Mouse (Mus musculus): ENCODE data around the gene Phb2. TPM values are rescaled to one million over a fixed set of nuclear protein-coding genes. Genes with fewer than 3 reads are reported as not detected.

Gene Phb2
- total and polyA plus RNA-seq, 2 experiments = 140 to 209 TPM

DNA sequence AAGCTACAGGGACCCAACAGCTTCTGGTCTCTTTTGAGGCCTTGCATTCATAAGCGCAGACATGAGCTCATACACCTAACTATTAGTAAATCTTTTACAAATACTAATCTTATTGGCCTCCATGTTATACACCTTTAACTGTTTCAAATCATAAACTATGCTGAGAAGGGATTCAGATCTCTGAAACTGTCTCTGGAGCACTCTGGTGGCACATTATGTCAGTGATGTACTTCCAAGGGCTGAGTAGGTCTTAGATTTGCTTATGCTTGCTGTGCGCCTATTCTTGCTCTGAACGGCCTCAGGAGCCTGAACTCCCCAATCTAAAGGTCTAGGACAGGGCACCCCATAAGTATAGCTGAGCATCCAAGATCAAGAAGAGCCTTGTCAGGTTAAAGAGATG lies 29.7 kb downstream of the Phb2 start:
- DNase-seq (ENCODE audit: extremely low read depth, low read depth, low spot score) = no peak
- peaks cover 21% of the 10 kb centered on the region for H3K4me1 ChIP-seq (ENCODE audit: control insufficient read depth, insufficient read depth, low read length)
- WGBS = 76% methylated on average over 3 of the region's 3 CpGs
- H3K27ac ChIP-seq (replicated peaks; ENCODE audit: insufficient read depth, low read depth, low read length) = peak overlapping the region; percentile 86
- H3K4me3 ChIP-seq (ENCODE audit: insufficient read depth, low read depth, low read length) = no peak overlapping the region; the same call in 1 of the 2 replicates
- no peaks in the 10 kb centered on the region for H3K36me3 ChIP-seq (ENCODE audit: control insufficient read depth, insufficient read depth, low read length)
- peak overlapping the region; percentile 78 for H3K9ac ChIP-seq (ENCODE audit: low read depth, low read length)
- no peaks in the 10 kb centered on the region for H3K27me3 ChIP-seq (ENCODE audit: control insufficient read depth, insufficient read depth, low read length)
- TF ChIP-seq CTCF (IDR thresholded peaks at IDR 0.05; ENCODE audit: low read depth, low read length) (no peak), POLR2A (IDR thresholded peaks at IDR 0.05; ENCODE audit: extremely low read depth, insufficient read depth, low read length) (no peak)
- no peaks in the 10 kb centered on the region for H3K79me2 ChIP-seq (ENCODE audit: control insufficient read depth, insufficient read depth, low read length)

DNA sequence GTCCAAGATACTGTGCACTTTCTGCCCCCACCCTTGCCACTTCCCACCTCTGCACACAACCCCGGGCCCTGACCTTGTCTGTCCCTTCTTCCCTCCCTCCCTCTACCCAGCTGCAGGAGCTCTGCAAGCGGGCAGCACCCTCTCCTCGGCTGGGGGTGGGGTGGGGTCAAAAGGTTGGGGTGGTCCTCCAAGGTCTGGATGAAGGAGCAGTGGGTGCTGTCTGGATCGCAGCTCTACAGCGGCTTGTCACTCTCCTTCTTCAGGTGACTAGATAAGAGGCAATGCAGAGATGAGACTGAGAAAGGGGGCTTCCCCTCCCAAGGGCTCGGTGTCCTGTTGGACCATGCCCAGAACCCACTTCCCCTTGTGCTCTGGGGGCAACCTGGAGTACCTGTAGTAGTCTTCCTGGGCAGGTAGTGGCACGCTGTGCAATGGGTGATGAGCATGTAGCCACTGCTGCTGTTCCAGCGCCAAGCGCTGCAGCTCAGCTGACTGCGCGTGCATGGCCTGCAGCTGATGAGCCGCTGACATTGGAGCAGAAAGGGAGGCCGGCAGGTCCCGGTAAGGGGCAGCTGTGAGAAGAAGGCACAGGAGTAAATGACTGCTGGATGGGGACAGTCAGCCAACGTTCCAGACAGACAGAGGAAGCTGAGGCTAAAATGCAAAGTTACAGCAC lies 30.8 kb downstream of the Phb2 start:
- no peaks in the 10 kb centered on the region for H3K79me2 ChIP-seq (ENCODE audit: control insufficient read depth, insufficient read depth, low read length)
- H3K27ac ChIP-seq (replicated peaks; ENCODE audit: insufficient read depth, low read depth, low read length) = no peak overlapping the region
- H3K4me3 ChIP-seq (ENCODE audit: insufficient read depth, low read depth, low read length) = no peak overlapping the region
- no peaks in the 10 kb centered on the region for H3K27me3 ChIP-seq (ENCODE audit: control insufficient read depth, insufficient read depth, low read length)
- no peak overlapping the region for H3K9ac ChIP-seq (ENCODE audit: low read depth, low read length)
- WGBS = 94% methylated on average over 15 of the region's 15 CpGs
- DNase-seq (ENCODE audit: extremely low read depth, low read depth, low spot score) = no peak
- TF ChIP-seq POLR2A (IDR thresholded peaks at IDR 0.05; ENCODE audit: extremely low read depth, insufficient read depth, low read length) (no peak), CTCF (IDR thresholded peaks at IDR 0.05; ENCODE audit: low read depth, low read length) (no peak)
- H3K36me3 ChIP-seq (ENCODE audit: control insufficient read depth, insufficient read depth, low read length) = no peaks in the 10 kb centered on the region; the same call in 1 of the 2 replicates
- H3K4me1 ChIP-seq (ENCODE audit: control insufficient read depth, insufficient read depth, low read length) = peaks cover 20% of the 10 kb centered on the region

DNA sequence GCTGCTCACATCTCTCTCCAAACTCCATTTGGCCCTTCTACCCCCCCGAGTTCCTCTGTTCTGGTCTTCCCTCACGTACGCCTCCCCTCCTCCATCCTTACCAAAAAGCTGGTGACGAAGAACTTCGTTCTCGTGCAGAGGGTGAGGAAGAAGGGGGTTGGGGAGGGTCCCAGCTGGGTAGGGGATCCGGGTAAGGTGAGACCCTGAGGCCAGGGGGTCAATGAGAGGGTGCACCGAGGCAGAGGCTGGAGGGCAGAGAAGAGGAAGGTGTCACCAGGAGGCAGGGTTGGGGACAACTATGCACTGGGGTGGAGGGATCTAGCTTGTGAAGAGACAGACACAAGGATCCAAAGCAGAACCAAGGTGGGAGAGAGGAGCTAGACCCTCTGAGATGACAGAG lies 31.5 kb downstream of the Phb2 start:
- Histone ChIP-seq H3K27me3 (ENCODE audit: control insufficient read depth, insufficient read depth, low read length) (no peaks in the 10 kb centered on the region), H3K79me2 (ENCODE audit: control insufficient read depth, insufficient read depth, low read length) (no peaks in the 10 kb centered on the region), H3K27ac (replicated peaks; ENCODE audit: insufficient read depth, low read depth, low read length) (no peak overlapping the region), H3K4me1 (ENCODE audit: control insufficient read depth, insufficient read depth, low read length) (peaks cover 19% of the 10 kb centered on the region), H3K4me3 (ENCODE audit: insufficient read depth, low read depth, low read length) (no peak overlapping the region), H3K36me3 (ENCODE audit: control insufficient read depth, insufficient read depth, low read length) (no peaks in the 10 kb centered on the region; the same call in 1 of the 2 replicates), H3K9ac (ENCODE audit: low read depth, low read length) (no peak overlapping the region)
- WGBS = 92% methylated on average over 8 of the region's 8 CpGs
- TF ChIP-seq CTCF (IDR thresholded peaks at IDR 0.05; ENCODE audit: low read depth, low read length) (no peak), POLR2A (IDR thresholded peaks at IDR 0.05; ENCODE audit: extremely low read depth, insufficient read depth, low read length) (no peak)
- no peak for DNase-seq (ENCODE audit: extremely low read depth, low read depth, low spot score)

DNA sequence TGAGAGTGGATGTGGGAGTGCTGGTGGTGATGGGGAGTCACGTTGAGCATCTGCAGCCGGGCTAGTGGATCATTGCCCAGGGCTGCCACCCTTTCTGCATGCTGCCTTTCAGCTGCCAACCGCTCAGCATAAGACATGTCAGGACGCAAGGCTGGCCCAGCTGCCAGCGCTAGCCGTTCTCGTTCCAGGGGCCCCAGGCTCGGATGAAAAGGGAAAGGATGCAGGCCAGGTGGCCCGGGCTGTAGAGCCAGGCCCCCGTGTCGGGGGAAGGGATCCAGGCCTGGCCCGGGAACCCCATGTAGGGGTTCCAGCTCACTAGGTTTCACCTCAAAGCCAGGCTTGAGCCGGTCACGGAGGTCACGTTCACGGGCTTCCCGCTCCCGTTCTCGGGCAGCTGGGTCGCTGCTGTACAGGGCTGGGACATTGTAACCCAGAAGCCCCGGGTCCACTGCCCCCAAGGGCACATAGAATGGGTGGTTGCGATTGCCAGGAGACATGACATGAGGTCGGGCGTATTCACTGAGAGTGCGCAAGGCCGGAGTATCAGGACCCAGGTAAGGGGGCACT lies 32.7 kb downstream of the Phb2 start:
- no peak for DNase-seq (ENCODE audit: extremely low read depth, low read depth, low spot score)
- H3K9ac ChIP-seq (ENCODE audit: low read depth, low read length) = peak overlapping the region; percentile 49

DNA sequence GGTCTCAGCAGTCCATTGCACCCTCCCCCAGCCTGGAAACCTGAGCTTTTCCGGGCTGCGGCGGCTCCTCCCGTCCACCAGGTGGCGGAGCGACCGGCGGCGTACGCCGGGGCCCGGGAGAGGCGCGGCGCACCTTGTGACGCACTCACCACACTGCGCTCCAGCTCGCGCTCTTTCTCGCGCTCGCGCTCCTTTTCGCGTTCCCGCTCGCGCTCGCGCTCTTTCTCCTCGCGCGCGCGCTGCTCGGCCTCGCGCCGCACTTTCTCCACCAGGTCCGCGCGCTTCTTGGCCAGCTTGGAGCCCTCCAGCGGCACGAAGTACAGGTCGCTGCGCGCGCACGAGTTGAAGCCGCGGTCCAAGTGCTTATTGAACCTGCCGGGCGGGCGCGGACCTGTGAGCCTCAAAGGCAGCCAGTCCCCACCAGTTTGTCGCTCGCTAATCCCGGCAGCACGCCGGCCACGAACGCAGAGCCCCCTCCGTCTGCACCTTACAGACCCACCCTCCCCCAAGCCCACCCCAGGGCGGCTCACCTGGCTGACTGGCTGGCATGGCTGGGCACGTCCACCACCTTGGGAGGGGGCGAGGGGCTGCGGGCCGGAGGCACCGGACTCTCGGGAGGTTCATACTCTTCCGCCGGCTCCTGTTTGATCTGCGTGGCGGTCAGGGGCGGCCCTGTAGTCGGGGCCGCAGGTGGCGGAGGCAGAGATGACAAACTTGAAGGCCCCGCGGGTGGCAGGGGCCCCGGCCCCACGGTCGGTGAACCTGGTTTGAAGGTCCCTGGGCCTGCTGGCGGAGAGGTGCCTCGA lies 33.6 kb downstream of the Phb2 start:
- 1% methylated on average over 83 of the region's 85 CpGs for WGBS
- DNase-seq (ENCODE audit: extremely low read depth, low read depth, low spot score) = peak; percentile 90
- Histone ChIP-seq H3K4me3 (ENCODE audit: insufficient read depth, low read depth, low read length) (peak overlapping the region; percentile 65), H3K36me3 (ENCODE audit: control insufficient read depth, insufficient read depth, low read length) (no peaks in the 10 kb centered on the region; the same call in 1 of the 2 replicates), H3K79me2 (ENCODE audit: control insufficient read depth, insufficient read depth, low read length) (no peaks in the 10 kb centered on the region), H3K9ac (ENCODE audit: low read depth, low read length) (peak overlapping the region; percentile 85), H3K27me3 (ENCODE audit: control insufficient read depth, insufficient read depth, low read length) (no peaks in the 10 kb centered on the region), H3K27ac (replicated peaks; ENCODE audit: insufficient read depth, low read depth, low read length) (peak overlapping the region; percentile 50), H3K4me1 (ENCODE audit: control insufficient read depth, insufficient read depth, low read length) (peaks cover 6% of the 10 kb centered on the region)
- TF ChIP-seq CTCF (IDR thresholded peaks at IDR 0.05; ENCODE audit: low read depth, low read length) (peak; percentile 81), POLR2A (IDR thresholded peaks at IDR 0.05; ENCODE audit: extremely low read depth, insufficient read depth, low read length) (0 out of 2 replicates have a peak, but pooled peaks have one; percentile 31)

More for the DNA sequence above, 32.7 kb downstream of the Phb2 start:
- no peaks in the 10 kb centered on the region; the same call in 1 of the 2 replicates for H3K36me3 ChIP-seq (ENCODE audit: control insufficient read depth, insufficient read depth, low read length)
- H3K4me3 ChIP-seq (ENCODE audit: insufficient read depth, low read depth, low read length) = peak overlapping the region; percentile 34; the same call in 1 of the 2 replicates
- no peak for TF ChIP-seq CTCF (IDR thresholded peaks at IDR 0.05; ENCODE audit: low read depth, low read length)
- no peak for TF ChIP-seq POLR2A (IDR thresholded peaks at IDR 0.05; ENCODE audit: extremely low read depth, insufficient read depth, low read length)
- 71% methylated on average over 26 of the region's 26 CpGs for WGBS
- H3K27ac ChIP-seq (replicated peaks; ENCODE audit: insufficient read depth, low read depth, low read length) = peak overlapping the region; percentile 23; the same call in 1 of the 2 replicates
- no peaks in the 10 kb centered on the region for H3K27me3 ChIP-seq (ENCODE audit: control insufficient read depth, insufficient read depth, low read length)
- peaks cover 9% of the 10 kb centered on the region for H3K4me1 ChIP-seq (ENCODE audit: control insufficient read depth, insufficient read depth, low read length)
- H3K79me2 ChIP-seq (ENCODE audit: control insufficient read depth, insufficient read depth, low read length) = no peaks in the 10 kb centered on the region

Data from liver, adult 2 months (tissue).